Mouse (Mus musculus) CH12.LX (cell line): ENCODE results near the gene Pde4d.

Experiments
- CHD2 ChIP-seq: IDR thresholded peaks from 2 replicates; pipeline ENCODE4 v1.6.1; 2011; ENCODE audit warnings: low read length, improper control_type of control experiment
- POLR2A ChIP-seq: IDR thresholded peaks from 2 replicates; pipeline ENCODE4 v1.6.1; 2011; ENCODE audit warnings: low read depth, mild to moderate bottlenecking, improper control_type of control experiment, low read length

GRCm38 (mm10) chr13:109426058-109426457, 976.3 kb downstream of the Pde4d start:
- TF ChIP-seq POLR2A (no peak), CHD2 (no peak)
